ENCODE assay signal across 8 mouse cellular contexts in the genomic region with DNA sequence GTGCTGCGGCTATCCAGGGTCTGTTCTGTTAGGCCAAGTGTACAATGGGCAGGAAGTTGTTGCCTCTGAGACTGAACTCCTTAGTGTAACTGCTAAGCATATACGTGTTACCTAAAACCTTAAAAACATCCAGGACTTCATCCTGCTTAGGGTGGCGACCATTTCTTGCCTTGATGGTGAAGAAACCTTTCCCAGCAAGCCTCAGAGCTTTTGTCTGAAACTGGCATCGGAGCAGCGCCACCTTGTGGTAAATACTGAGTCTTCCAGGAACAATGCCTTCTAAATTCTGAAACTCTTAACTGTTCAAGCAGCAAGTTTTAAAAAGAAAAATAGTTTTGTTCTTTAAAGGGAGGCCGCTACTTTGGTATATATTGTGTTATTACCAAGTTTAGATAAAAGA.
DNase-seq lines count a peak whose midpoint lies in the region; ATAC-seq lines count a peak whose summit lies in the region.

No protein-coding gene starts in this region.

- DNase-seq in ovary, postnatal 36 days (ENCODE audit: low spot score) = peak; percentile 55
- DNase-seq in ovary, adult 18-20 months (ENCODE audit: low spot score) = no peak
- peak; percentile 39 for DNase-seq in T-cell, adult 2 months (ENCODE audit: low spot score)
- peak; percentile 67 to 82 for DNase-seq in heart, postnatal 10 days
- peak; percentile 24 to 48 for DNase-seq in left cerebral cortex, postnatal 36 days (ENCODE audit: low spot score in 2 of 2)
- DNase-seq in natural killer cell, adult 2 months (ENCODE audit: low spot score in 2 of 2) = peak; percentile 19 to 25

- peak; percentile 68 for ATAC-seq in common myeloid progenitor, adult 5-6 weeks (replicated peaks; ENCODE audit: low read depth, poor library complexity, severe bottlenecking)
- no peak for ATAC-seq in monocyte, adult 5-6 weeks (replicated peaks; ENCODE audit: insufficient number of reproducible peaks, low FRiP score, low TSS enrichment, poor library complexity, severe bottlenecking)

- intact Hi-C loops in heart, postnatal 10 days (cut with DNase I) = loop anchor here (1.0 to 5.0 kb wide), 2 partner anchors 133 to 203 kb away; a partner anchor contains a TSS
- intact Hi-C loops in left cerebral cortex, postnatal 36 days (cut with DNase I) = loop anchor here (2.0 to 5.0 kb wide), 2 partner anchors 133 to 205 kb away; a partner anchor contains a TSS
